Mouse (Mus musculus) CH12F3 (cell line): ENCODE results near the gene Srcap.

ENCODE experiments used
- in situ Hi-C: fragments of 300-500 bp; cut with MboI; formaldehyde crosslinking; loops from 2 replicates; pipeline ENCODE4 v1.14.3; 2020; ENCODE audit warnings: low sequenced_read_pairs

Srcap gene

GRCm38 (mm10) chr7:127572895-127573471, 61.2 kb downstream of the Srcap start, which contains the start of gene Phkg2:
Phkg2 (plus strand) TSS chr7:127573340.
- in situ Hi-C loops = no loop called here

- in situ Hi-C loops = no loop called here
Measured at GRCm38 (mm10) chr7:127573503-127574008, 61.8 kb downstream of the Srcap start.

GRCm38 (mm10) chr7:127574115-127574514, 62.3 kb downstream of the Srcap start:
- in situ Hi-C loops = no loop called here

GRCm38 (mm10) chr7:127583260-127583659, 71.5 kb downstream of the Srcap start:
- in situ Hi-C loops = no loop called here

GRCm38 (mm10) chr7:127585031-127585430, 73.2 kb downstream of the Srcap start:
- in situ Hi-C loops = no loop called here

GRCm38 (mm10) chr7:127586149-127586548, 74.4 kb downstream of the Srcap start:
- in situ Hi-C loops = no loop called here

GRCm38 (mm10) chr7:127587196-127587595, 75.4 kb downstream of the Srcap start:
- in situ Hi-C loops = no loop called here

- in situ Hi-C loops = no loop called here
Measured at GRCm38 (mm10) chr7:127588011-127588871, 76.5 kb downstream of the Srcap start, which contains the start of the genes Ccdc189 and Rnf40. Ccdc189 (minus strand) TSS chr7:127588595. Rnf40 (plus strand) TSS chr7:127588767.

- in situ Hi-C loops = no loop called here
Measured at GRCm38 (mm10) chr7:127588901-127589300, 77.1 kb downstream of the Srcap start.

- in situ Hi-C loops = no loop called here
Measured at GRCm38 (mm10) chr7:127589637-127590036, 77.9 kb downstream of the Srcap start.

- in situ Hi-C loops = no loop called here
Measured at GRCm38 (mm10) chr7:127591108-127591507, 79.3 kb downstream of the Srcap start.

GRCm38 (mm10) chr7:127592575-127592974, 80.8 kb downstream of the Srcap start:
- in situ Hi-C loops = no loop called here

- in situ Hi-C loops = no loop called here
Measured at GRCm38 (mm10) chr7:127596747-127597146, 85.0 kb downstream of the Srcap start.

GRCm38 (mm10) chr7:127600612-127601011, 88.8 kb downstream of the Srcap start:
- in situ Hi-C loops = no loop called here

- in situ Hi-C loops = no loop called here
Measured at GRCm38 (mm10) chr7:127601735-127602134, 90.0 kb downstream of the Srcap start.

- in situ Hi-C loops = no loop called here
Measured at GRCm38 (mm10) chr7:127602903-127603302, 91.1 kb downstream of the Srcap start.

GRCm38 (mm10) chr7:127604256-127604655, 92.5 kb downstream of the Srcap start:
- in situ Hi-C loops = no loop called here

GRCm38 (mm10) chr7:127607150-127607549, 95.4 kb downstream of the Srcap start:
- in situ Hi-C loops = no loop called here
